Mouse (Mus musculus) left cerebral cortex, adult 8-10 months (tissue): Measurements from ENCODE around the gene Nkx2-2. TPM values are rescaled to one million over a fixed set of nuclear protein-coding genes. Genes with fewer than 3 reads are reported as not detected.
"Not testable (repeated sequence)": the region's sequence is repeated elsewhere in the genome, so short reads cannot be mapped to it uniquely, and the experiment has no call there.

Experiments used
- DNase-seq, 2 experiments: peaks; one replicate each; pipeline ENCODE4 v3.0.0; 2022; ENCODE audit warnings: low spot score in 2 of 2
- total RNA-seq, 4 experiments: library from RNA; stranded (reverse); gene quantifications; 2 replicates each; pipeline ENCODE4 v1.2.4; 2022

Gene Nkx2-2
- total RNA-seq, 4 experiments from 2014 or later: 5.6 to 7.0 (median 6.3) TPM

GRCm38 (mm10) chr2:147181926-147182708, 11.9 kb downstream of the Nkx2-2 start:
- no peak for DNase-seq

- DNase-seq: no peak
Observed at GRCm38 (mm10) chr2:147181304-147181665, 12.8 kb downstream of the Nkx2-2 start.

- peak in 1 of 2 experiments; percentile 72 for DNase-seq
Observed at GRCm38 (mm10) chr2:147180649-147181303, 13.3 kb downstream of the Nkx2-2 start.

- no peak for DNase-seq
Observed at GRCm38 (mm10) chr2:147178091-147179059, 15.7 kb downstream of the Nkx2-2 start.

GRCm38 (mm10) chr2:147177672-147178071, 16.4 kb downstream of the Nkx2-2 start:
- peak; percentile 54 to 90 for DNase-seq

GRCm38 (mm10) chr2:147175296-147175695, 18.7 kb downstream of the Nkx2-2 start:
- no peak for DNase-seq

- DNase-seq: no peak
Observed at GRCm38 (mm10) chr2:147173751-147174150, 20.3 kb downstream of the Nkx2-2 start.

GRCm38 (mm10) chr2:147170538-147170937, 23.5 kb downstream of the Nkx2-2 start:
- not testable (repeated sequence) for DNase-seq

- DNase-seq: no peak
Observed at GRCm38 (mm10) chr2:147165863-147166262, 28.2 kb downstream of the Nkx2-2 start.

GRCm38 (mm10) chr2:147165376-147165775, 28.7 kb downstream of the Nkx2-2 start:
- DNase-seq: no peak

- DNase-seq: no peak
Observed at GRCm38 (mm10) chr2:147152543-147152942, 41.5 kb downstream of the Nkx2-2 start.

Other genes with a start within 250 kb of the Nkx2-2 start
- gene Xrn2, start 181.2 kb downstream of the Nkx2-2 start, total RNA-seq: 10 to 100 TPM; 43.1 to 51.0 (median 47.2) TPM
- gene Nkx2-4, start 108.8 kb downstream of the Nkx2-2 start, total RNA-seq: not detected
- not detected for gene Pax1, start 167.7 kb upstream of the Nkx2-2 start, total RNA-seq